In the genomic region with DNA sequence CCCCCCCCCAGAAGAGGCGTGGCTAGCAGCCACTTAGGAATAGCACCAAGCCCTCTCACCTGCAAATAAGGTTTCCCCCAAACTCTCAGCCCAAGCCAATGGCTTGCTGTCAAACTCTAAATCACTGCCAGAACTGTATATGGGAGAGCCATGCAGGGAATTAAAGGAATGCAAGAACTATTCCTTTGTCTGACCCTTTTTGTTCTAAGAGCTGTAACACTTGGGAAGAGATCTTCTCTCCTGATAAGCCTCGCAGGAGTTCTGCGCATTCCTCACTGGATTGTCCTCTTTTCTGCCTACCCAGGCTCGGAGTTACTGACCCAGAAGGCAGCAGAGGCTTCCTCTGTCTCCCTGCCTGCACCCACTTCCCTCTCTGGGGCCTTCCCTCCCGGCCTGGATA, we compare ENCODE assay signal across 18 mouse cellular contexts.
DNase-seq lines count a peak whose midpoint lies in the region; ATAC-seq lines count a peak whose summit lies in the region.
"Had no signal": no experiment of that assay in that cellular context is flagged by ENCODE, and none has a peak within 500 bp of the region (broad histone marks: within the 10 kb centered on the region; RNA-seq: fewer than 3 reads in every experiment).

No protein-coding gene starts in this region.

- peak; percentile 12 for DNase-seq in ES-CJ7 (ENCODE audit: low read depth, low spot score)
- DNase-seq in Muller cell, postnatal 12 days (ENCODE audit: inconsistent ontology term), result peak; percentile 37
- DNase-seq in ZHBTc4 (ENCODE audit: low read depth, low spot score), result peak; percentile 51
- DNase-seq in layer of hippocampus, adult 18-20 months (ENCODE audit: low spot score in 2 of 2), result no peak
- DNase-seq: adrenal gland, adult 2 months; adrenal gland, postnatal 10 days; adrenal gland, postnatal 25 days; B cell, adult 2 months; cerebellum, adult 11 months; cerebellum, adult 18-20 months; cerebellum, adult 8-10 months; cerebellum, adult 9-11 months; cerebellum, postnatal 14 days; cerebellum, postnatal 36 days; embryo, embryonic 11 days had no signal

- ATAC-seq in inflammation-experienced regulatory T-cells, adult 6 months, result no peak
- ATAC-seq: CD4-positive, CD25-positive, alpha-beta regulatory T cell, adult 4 months; forebrain, embryonic 14.5 days had no signal

Comparison
In these comparisons a context has a peak if more than half of its experiments do, and no peak if none do; other contexts are left out.
1. DNase-seq: peak in ES-CJ7 (single experiment), Muller cell, postnatal 12 days (single experiment) and ZHBTc4 (single experiment); none in layer of hippocampus, adult 18-20 months (0 of 2).